Mouse (Mus musculus): ENCODE results near the gene Tob1. TPM values are rescaled to one million over a fixed set of nuclear protein-coding genes. Genes with fewer than 3 reads are reported as not detected.

The Tob1 gene
- polyA plus RNA-seq (2016; fragmentation: Nextera tagmentation; extraction: Ambion mirVana): 34.9 and 35.2 TPM in 2 replicates

- Histone ChIP-seq H3K9ac (peak within 1 kb of the TSS; percentile 98), H3K27me3 (replicated peaks) (no peaks in the 10 kb centered on the region), H3K4me3 (peak within 1 kb of the TSS; percentile 93), H3K4me2 (peak within 1 kb of the TSS; percentile 98), H3K9me3 (replicated peaks) (no peaks in the 10 kb centered on the region), H3K27ac (ENCODE audit: poor library complexity, severe bottlenecking) (peak within 1 kb of the TSS; percentile 99), H3K36me3 (peaks cover 14% of the 10 kb centered on the region), H3K4me1 (replicated peaks) (peaks cover 16% of the 10 kb centered on the region)
- ATAC-seq (ENCODE audit: insufficient number of reproducible peaks, low FRiP score): peak; percentile 97
- WGBS: under 1% methylated on average over 45 of the region's 55 CpGs
Measured at GRCm38 (mm10) chr11:94211124-94211603, at the start of gene Tob1. Tob1 (plus strand) TSS chr11:94211454.

- Histone ChIP-seq H3K27ac (ENCODE audit: poor library complexity, severe bottlenecking) (no peak overlapping the region), H3K9me3 (replicated peaks) (no peaks in the 10 kb centered on the region), H3K4me1 (replicated peaks) (peaks cover 32% of the 10 kb centered on the region), H3K4me3 (no peak overlapping the region), H3K27me3 (replicated peaks) (no peaks in the 10 kb centered on the region), H3K4me2 (no peak overlapping the region), H3K9ac (no peak overlapping the region), H3K36me3 (no peaks in the 10 kb centered on the region)
- 84% methylated on average over 11 of the region's 11 CpGs for WGBS
- no peak for ATAC-seq (ENCODE audit: insufficient number of reproducible peaks, low FRiP score)
Measured at GRCm38 (mm10) chr11:94161867-94162581, 49.2 kb upstream of the Tob1 start.

GRCm38 (mm10) chr11:94163005-94163767 is 48.1 kb upstream of the Tob1 start:
- H3K9ac ChIP-seq: no peak overlapping the region
- WGBS: 74% methylated on average over 9 of the region's 9 CpGs
- H3K9me3 ChIP-seq (replicated peaks): no peaks in the 10 kb centered on the region
- no peak overlapping the region for H3K4me2 ChIP-seq
- no peak overlapping the region for H3K27ac ChIP-seq (ENCODE audit: poor library complexity, severe bottlenecking)
- H3K36me3 ChIP-seq: no peaks in the 10 kb centered on the region
- no peak overlapping the region for H3K4me3 ChIP-seq
- no peak for ATAC-seq (ENCODE audit: insufficient number of reproducible peaks, low FRiP score)
- peaks cover 32% of the 10 kb centered on the region for H3K4me1 ChIP-seq (replicated peaks)
- H3K27me3 ChIP-seq (replicated peaks): no peaks in the 10 kb centered on the region

- H3K4me1 ChIP-seq (replicated peaks): peaks cover 11% of the 10 kb centered on the region
- no peaks in the 10 kb centered on the region for H3K9me3 ChIP-seq (replicated peaks)
- 81% methylated on average over 4 of the region's 4 CpGs for WGBS
- no peaks in the 10 kb centered on the region for H3K27me3 ChIP-seq (replicated peaks)
- ATAC-seq (ENCODE audit: insufficient number of reproducible peaks, low FRiP score): no peak
- H3K9ac ChIP-seq: no peak overlapping the region
- no peak overlapping the region for H3K4me3 ChIP-seq
- no peak overlapping the region for H3K27ac ChIP-seq (ENCODE audit: poor library complexity, severe bottlenecking)
- no peak overlapping the region for H3K4me2 ChIP-seq
- H3K36me3 ChIP-seq: no peaks in the 10 kb centered on the region
Measured at GRCm38 (mm10) chr11:94165745-94166144, 45.5 kb upstream of the Tob1 start.

- H3K27ac ChIP-seq (ENCODE audit: poor library complexity, severe bottlenecking): no peak overlapping the region
- ATAC-seq (ENCODE audit: insufficient number of reproducible peaks, low FRiP score): no peak
- 52% methylated on average over 5 of the region's 5 CpGs for WGBS
- no peak overlapping the region for H3K4me3 ChIP-seq
- H3K9ac ChIP-seq: no peak overlapping the region
- H3K36me3 ChIP-seq: no peaks in the 10 kb centered on the region
- no peaks in the 10 kb centered on the region for H3K4me1 ChIP-seq (replicated peaks)
- H3K9me3 ChIP-seq (replicated peaks): no peaks in the 10 kb centered on the region
- no peak overlapping the region for H3K4me2 ChIP-seq
- H3K27me3 ChIP-seq (replicated peaks): no peaks in the 10 kb centered on the region
Measured at GRCm38 (mm10) chr11:94168238-94168637, 43.0 kb upstream of the Tob1 start.

GRCm38 (mm10) chr11:94169596-94169995 is 41.7 kb upstream of the Tob1 start:
- ATAC-seq (ENCODE audit: insufficient number of reproducible peaks, low FRiP score): no peak
- Histone ChIP-seq H3K9ac (no peak overlapping the region), H3K36me3 (no peaks in the 10 kb centered on the region), H3K4me3 (no peak overlapping the region), H3K4me2 (no peak overlapping the region), H3K4me1 (replicated peaks) (0 out of 2 replicates have a peak, but pooled peaks cover 7% of the 10 kb centered on the region), H3K9me3 (replicated peaks) (no peaks in the 10 kb centered on the region), H3K27me3 (replicated peaks) (no peaks in the 10 kb centered on the region), H3K27ac (ENCODE audit: poor library complexity, severe bottlenecking) (no peak overlapping the region)
- WGBS: 64% methylated on average over 5 of the region's 5 CpGs

- Histone ChIP-seq H3K36me3 (no peaks in the 10 kb centered on the region), H3K9me3 (replicated peaks) (no peaks in the 10 kb centered on the region), H3K27ac (ENCODE audit: poor library complexity, severe bottlenecking) (no peak overlapping the region), H3K4me3 (no peak overlapping the region), H3K4me1 (replicated peaks) (peaks cover 15% of the 10 kb centered on the region), H3K27me3 (replicated peaks) (no peaks in the 10 kb centered on the region), H3K9ac (no peak overlapping the region), H3K4me2 (no peak overlapping the region)
- ATAC-seq (ENCODE audit: insufficient number of reproducible peaks, low FRiP score): no peak
- 84% methylated on average over 5 of the region's 5 CpGs for WGBS
Measured at GRCm38 (mm10) chr11:94171691-94172090, 39.6 kb upstream of the Tob1 start.

GRCm38 (mm10) chr11:94172186-94172585 is 39.1 kb upstream of the Tob1 start:
- Histone ChIP-seq H3K4me2 (no peak overlapping the region), H3K27me3 (replicated peaks) (no peaks in the 10 kb centered on the region), H3K9ac (no peak overlapping the region), H3K27ac (ENCODE audit: poor library complexity, severe bottlenecking) (no peak overlapping the region), H3K9me3 (replicated peaks) (no peaks in the 10 kb centered on the region), H3K4me3 (no peak overlapping the region), H3K36me3 (no peaks in the 10 kb centered on the region), H3K4me1 (replicated peaks) (peaks cover 15% of the 10 kb centered on the region)
- WGBS: 71% methylated on average over 9 of the region's 9 CpGs
- ATAC-seq (ENCODE audit: insufficient number of reproducible peaks, low FRiP score): no peak

- ATAC-seq (ENCODE audit: insufficient number of reproducible peaks, low FRiP score): no peak
- Histone ChIP-seq H3K9me3 (replicated peaks) (no peaks in the 10 kb centered on the region), H3K4me1 (replicated peaks) (peaks cover 24% of the 10 kb centered on the region), H3K27me3 (replicated peaks) (no peaks in the 10 kb centered on the region), H3K4me2 (no peak overlapping the region), H3K27ac (ENCODE audit: poor library complexity, severe bottlenecking) (no peak overlapping the region), H3K36me3 (no peaks in the 10 kb centered on the region), H3K9ac (no peak overlapping the region), H3K4me3 (no peak overlapping the region)
- 24% methylated on average over 4 of the region's 4 CpGs for WGBS
Measured at GRCm38 (mm10) chr11:94173726-94174146, 37.5 kb upstream of the Tob1 start.

- WGBS: 72% methylated on average over 7 of the region's 7 CpGs
- Histone ChIP-seq H3K4me3 (no peak overlapping the region), H3K36me3 (no peaks in the 10 kb centered on the region), H3K9ac (0 out of 2 replicates have a peak overlapping the region, but pooled peaks have one; percentile 5), H3K27me3 (replicated peaks) (no peaks in the 10 kb centered on the region), H3K4me2 (no peak overlapping the region), H3K27ac (ENCODE audit: poor library complexity, severe bottlenecking) (no peak overlapping the region), H3K9me3 (replicated peaks) (no peaks in the 10 kb centered on the region), H3K4me1 (replicated peaks) (peaks cover 27% of the 10 kb centered on the region)
- ATAC-seq (ENCODE audit: insufficient number of reproducible peaks, low FRiP score): 0 out of 2 replicates have a peak, but pooled peaks have one; percentile 15
Measured at GRCm38 (mm10) chr11:94175288-94175687, 36.0 kb upstream of the Tob1 start.

GRCm38 (mm10) chr11:94175694-94176093 is 35.6 kb upstream of the Tob1 start:
- Histone ChIP-seq H3K4me1 (replicated peaks) (peaks cover 31% of the 10 kb centered on the region), H3K27ac (ENCODE audit: poor library complexity, severe bottlenecking) (no peak overlapping the region), H3K4me2 (no peak overlapping the region), H3K4me3 (no peak overlapping the region), H3K27me3 (replicated peaks) (no peaks in the 10 kb centered on the region), H3K9ac (peak overlapping the region; percentile 5; the same call in 1 of the 2 replicates), H3K9me3 (replicated peaks) (no peaks in the 10 kb centered on the region), H3K36me3 (no peaks in the 10 kb centered on the region)
- 47% methylated on average over 8 of the region's 8 CpGs for WGBS
- 0 out of 2 replicates have a peak, but pooled peaks have one; percentile 34 for ATAC-seq (ENCODE audit: insufficient number of reproducible peaks, low FRiP score)

Measured in heart, embryonic 12.5 days (tissue).